Mouse (Mus musculus) urinary bladder, postnatal 10 days (tissue): Measurements from ENCODE around the gene Lmbr1.
A peak's percentile ranks its signal among the peaks of the same experiment; 100 is the strongest.
"Not testable (repeated sequence)": the region's sequence is repeated elsewhere in the genome, so short reads cannot be mapped to it uniquely, and the experiment has no call there.

ENCODE experiments used
- DNase-seq: peaks from one replicate; pipeline ENCODE4 v3.0.0; 2022; ENCODE audit warnings: low spot score

The Lmbr1 gene

DNA sequence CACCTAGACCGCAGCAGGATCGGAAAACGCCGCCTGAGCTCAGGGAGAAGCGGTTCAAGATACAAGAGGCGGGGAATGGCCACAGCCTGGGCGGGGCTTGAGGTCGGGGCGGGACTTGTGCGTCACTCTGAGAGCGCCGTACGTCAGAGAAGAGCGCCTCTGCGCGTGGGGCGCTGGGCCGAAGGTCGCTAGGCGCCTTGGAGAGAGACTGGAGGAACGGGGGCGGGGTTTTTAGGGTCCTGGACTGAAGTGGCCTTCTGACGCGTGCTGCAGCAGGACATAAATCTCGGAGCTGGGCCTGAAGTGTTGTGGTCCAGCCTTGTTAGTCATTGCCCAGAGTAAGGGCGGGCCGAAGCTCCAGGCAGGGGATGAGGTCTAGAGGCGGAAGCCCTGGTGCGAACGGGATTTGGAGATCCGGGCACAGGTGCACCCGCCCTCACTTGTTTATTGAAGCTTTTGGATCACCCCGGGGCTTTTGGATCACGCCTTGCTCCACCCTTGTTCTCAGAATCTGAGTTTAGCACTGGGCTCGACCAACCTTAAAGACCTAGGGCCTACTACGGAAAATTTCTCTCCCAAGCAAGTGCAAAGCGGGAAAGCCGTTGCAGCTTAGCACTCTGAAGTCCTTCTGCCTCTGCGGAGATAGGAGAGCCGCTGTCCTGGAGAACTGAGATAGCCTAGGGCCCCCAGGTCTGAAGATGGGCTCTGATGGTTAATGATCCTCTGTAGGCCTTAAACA, at the start of gene Lmbr1:
Lmbr1 (minus strand) TSS at position 93 of the 739 bp plus-strand sequence.
- DNase-seq, result peak; percentile 83

DNA sequence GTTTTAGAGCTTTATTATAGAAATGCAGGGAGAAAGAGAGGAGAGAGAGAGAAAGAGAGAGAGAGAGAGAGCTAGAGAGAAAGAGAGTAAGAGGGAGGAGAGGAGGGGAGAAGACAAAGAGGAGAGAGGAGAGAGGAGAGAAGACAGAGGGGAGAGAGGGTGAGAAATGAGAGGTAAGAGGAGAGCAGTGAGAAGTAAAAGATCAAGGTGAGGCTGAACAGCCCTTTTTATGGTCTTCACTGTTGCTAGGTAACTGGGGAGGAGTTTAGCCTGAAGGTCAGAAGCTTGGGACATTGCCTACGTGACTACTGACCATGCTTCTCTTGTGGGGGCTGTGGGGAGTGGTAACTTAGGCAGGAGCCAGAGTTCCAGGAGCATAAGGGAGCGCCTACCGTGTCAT, 45.1 kb upstream of the Lmbr1 start:
- DNase-seq, result not testable (repeated sequence)

DNA sequence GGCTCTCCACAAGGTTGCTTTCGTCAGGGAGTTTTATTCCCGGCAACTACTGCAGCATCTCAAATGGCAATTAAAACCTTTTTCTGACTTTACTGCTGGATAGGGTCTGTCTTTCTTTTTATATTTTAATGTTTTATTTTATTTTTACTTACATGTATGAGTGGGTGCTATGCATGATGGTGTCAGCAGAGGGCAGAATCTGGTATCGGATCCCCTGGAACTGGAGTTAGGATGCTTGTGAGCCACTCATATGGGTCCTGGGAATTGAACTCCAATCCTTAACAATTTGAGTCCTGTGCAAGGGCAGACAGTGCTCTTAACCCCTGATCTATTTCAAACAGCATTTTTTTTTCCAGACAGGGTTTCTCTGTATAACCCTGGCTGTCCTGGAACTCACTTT, 34.9 kb upstream of the Lmbr1 start:
- DNase-seq, result no peak

DNA sequence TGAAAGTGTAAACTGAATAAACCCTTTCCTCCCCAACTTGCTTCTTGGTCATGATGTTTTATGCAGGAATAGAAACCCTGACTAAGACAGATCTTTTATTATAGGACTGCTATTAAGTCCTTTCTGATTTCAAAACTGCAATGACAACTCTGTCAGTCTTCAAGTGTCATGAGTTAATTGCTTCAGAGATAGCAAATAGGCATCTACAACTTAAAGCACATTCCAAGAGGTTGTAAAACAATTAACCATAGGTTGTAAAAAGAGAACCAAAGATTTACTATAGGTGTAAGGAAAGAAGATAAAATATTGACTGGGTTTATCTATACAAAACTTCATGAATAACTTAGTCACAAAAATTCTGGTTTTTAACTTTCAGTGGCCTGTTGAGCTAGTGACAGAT, 32.7 kb upstream of the Lmbr1 start:
- no peak for DNase-seq

DNA sequence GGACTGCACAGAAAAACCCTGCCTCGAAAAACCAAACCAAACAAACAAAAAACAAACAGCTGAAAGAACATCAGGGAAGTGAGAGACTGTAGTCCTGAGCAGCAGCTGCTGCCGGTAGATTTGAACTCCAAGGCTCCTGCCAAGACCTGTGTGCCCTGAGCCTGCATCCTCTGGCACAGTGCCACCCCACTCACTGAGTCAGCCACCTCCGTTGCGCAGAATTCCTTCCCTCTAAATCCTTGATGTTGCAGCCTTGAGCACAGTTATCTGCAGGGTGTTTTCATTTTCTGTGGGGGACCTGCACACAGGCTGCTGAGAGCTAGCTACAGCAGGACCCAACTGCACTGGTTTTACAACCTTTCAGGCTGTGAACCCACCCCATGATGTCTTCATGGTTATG, 20.2 kb upstream of the Lmbr1 start:
- DNase-seq, result no peak

DNA sequence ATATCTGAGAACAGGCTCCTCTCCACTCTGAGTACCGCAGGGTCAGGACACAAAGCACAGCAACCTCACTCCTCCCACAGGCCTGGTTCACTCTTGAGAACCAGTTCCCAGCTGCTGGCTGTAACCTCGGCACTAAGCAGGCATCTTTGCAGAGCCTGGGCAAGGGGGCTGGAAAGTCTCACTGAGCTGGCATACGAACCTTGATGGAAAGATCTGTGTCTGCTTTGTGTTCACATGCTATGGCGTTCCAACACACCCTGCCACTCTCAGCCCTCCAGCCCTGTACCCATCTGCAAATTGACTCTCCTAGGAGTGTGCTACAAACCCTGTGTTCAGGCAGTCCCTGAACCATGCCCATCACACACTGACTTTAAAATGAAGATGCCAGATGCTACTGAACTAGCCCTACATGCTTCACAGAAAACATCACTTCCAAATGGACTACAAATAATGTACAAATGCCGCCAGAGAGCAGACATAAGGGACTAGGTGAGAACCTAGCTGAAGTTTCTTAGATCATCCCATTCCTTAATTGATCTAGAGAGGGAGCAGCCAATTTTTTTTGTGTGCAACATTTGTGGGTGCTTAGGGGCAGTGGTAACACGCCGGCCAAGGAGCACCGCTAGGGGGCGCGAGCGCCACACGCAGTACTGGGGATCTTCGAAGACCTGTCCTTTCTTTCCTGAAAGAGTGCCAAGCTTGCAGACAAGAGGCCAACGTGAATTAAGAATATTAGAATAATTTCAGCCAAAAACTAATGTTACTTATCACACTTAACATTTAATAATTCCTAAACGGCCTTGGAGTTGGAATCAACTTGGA, 11.0 kb upstream of the Lmbr1 start:
- peak; percentile 70 for DNase-seq

DNA sequence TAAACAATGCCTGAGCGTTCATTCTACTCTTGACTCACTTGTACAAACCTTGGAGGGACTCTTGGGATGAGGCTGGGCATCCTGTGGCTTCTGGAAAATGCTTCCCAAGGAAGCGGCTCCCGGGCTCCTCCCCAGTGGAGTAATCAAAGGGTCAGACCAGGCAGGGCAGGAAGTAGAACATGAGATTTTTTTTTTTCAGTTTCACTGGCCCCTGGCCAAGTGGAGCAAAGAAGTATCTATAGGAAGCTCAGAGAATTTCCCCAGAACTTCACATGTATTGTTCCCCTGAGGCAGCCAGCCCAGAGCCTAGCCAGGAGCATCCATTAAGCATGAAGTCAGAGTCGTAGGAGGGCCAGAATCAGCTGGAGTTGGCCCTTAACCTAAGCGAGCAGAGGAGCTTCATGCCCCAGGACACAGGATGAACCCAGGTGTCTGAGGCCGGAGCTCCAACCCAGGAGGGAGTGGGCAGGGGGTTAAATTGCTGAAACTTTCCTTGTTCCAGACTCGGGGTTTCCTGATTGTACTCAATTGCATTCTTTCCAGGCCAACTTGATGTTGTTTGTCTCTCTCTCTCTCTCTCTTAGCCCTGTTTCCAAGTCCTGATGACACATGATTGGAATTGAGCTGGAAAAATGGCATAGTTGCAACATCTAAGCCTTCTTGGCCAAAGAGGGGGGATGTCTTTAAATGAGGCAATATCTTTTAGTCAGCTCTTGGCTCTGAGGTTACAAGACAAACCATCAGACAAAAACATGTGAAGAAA, 10.2 kb upstream of the Lmbr1 start:
- no peak for DNase-seq

DNA sequence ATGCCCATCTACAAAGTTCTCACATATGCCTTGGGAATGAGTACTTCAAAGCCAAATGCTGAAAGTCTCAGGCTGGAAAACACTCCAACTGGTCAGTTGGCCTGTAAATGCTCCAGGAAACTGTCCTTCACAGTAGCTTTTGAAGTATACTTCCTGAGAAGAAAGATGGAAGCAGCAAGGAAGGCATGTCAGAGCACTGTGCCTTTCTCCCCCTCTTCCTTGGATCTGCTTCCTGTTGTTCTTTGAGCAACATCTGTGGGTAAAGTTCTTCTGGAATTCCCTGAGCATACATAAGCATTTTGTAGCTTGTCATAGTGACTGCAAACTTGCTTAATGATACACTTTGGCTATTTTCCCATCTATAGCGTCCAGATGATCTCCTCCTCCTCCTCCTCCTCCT, 9.4 kb upstream of the Lmbr1 start:
- no peak for DNase-seq

DNA sequence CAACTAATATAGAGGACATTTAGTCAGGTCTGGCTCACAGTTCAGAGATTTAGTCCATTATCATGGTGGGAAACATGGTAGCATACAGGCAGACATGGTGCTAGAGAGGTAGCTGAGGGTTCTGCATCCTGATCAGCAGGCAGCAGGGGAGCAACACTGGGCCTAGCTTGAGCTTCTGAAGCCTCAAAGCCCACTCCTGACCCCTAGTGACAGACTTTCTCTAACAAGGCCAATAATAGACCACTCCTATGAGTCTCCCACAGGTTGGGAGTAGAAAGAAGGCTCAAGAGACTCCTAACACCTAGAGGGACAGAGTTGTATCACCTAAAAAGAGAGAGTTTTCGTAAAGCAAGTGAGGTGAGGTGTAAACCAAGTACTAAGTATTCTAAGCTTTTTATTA, 4.6 kb upstream of the Lmbr1 start:
- DNase-seq, result no peak

DNA sequence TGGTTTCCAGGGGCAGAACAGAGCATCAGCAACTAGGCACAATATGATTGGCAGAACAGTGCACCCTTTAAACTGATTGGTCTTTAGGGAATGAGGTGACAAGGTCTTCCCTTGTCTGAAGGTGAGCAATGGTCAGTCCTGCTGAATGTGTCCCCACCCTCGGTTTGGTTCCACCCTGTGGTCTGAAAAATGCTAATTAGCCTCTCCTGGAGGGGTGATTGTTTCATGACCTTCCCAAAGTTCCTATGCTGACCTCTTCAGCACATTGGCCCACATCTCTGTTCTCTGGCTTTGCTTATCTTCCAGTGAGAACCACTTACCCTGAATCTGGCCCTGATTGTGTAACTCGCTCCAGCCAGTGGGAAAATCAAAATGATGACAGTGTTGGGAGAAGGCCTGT, 1.9 kb upstream of the Lmbr1 start:
- DNase-seq, result no peak

DNA sequence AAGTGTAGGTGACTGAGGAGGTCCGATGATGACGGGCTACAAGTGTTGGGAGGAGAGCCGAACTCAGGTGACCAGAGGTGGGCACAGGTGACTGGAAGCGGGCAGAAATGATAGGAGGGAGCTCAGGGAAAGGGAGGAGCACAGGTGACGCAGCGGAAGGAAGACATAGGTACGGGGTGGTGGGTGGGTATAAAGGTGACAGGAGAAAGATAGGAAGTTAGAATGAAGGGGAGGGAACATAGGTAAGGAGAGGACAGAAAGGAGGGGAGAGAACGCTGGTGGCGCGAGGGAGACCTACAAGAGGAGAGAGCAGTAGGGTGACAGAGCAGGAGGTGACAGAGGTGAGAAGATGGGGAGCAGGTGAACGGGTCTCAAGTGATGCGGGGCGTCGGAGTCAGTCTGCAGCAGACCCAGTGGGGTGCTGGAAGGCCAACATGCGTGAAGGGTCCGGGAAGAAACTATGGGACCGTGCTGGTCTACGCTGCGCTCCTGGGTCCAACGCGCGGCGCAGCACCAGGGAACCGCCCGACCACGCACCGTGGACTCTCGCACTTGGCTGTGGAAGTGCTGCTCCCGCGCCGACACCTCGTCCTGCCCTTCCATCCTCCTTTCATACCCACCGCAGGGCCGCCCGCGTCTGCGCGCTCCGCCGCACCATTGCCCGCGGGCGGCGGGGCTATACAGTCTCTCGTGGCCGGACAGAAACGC, 446 bp downstream of the Lmbr1 start:
- no peak for DNase-seq

DNA sequence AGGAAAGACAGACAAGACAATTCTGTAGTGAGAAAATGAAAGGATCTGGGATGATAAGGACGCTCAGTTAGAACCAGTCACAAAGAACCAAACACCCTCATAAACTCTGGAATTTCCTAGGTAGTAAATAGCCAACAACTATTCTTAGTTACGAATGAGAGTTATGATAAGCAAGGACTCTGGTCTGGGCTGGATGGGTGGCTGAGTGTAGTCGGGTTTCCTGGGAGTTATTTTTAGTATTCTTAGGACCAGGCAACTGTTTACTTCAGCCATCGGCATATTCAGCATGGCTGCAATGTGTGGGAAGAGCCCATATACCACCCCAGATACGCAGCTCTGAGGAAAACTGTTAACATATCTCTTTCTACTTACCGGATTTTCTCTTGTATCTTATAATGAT, 14.7 kb downstream of the Lmbr1 start:
- no peak for DNase-seq

DNA sequence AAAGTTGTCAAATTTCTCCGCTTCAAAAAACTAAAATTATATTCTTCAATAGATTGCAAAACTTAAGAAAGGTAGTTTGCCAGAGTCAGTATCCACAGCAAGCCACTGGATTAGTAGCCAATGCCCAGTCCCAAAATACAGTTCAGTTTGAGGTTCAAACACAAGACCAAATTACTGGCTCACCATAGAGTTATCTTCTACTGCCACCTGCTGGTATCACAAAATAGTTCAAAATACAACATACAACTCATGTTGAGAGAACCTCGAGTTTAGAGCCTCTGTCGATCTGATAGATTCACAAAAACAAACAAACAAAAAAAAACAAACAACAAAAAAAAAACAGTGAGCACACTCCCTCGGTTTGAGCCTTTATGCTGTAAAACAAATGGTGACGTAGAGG, 42.4 kb downstream of the Lmbr1 start:
- no peak for DNase-seq

DNA sequence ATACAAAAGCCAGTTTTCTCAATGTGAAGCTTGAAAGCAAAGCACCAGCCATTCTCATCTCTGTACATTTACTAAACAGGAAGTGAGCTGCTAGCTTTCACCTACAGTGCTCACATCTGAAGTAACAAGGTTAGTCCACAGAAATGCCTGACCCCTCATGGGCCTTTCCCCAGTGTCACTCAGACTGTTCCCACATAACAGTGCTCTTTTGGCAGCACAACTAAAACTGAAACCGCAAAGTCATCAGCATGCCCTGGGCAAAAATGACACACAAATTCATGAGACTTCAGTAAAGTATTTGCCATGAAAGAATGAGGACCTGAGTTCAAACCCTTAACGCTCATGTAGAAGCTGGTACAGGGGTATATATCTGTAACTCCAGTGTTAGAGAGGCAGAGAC, 55.7 kb downstream of the Lmbr1 start:
- DNase-seq, result no peak

DNA sequence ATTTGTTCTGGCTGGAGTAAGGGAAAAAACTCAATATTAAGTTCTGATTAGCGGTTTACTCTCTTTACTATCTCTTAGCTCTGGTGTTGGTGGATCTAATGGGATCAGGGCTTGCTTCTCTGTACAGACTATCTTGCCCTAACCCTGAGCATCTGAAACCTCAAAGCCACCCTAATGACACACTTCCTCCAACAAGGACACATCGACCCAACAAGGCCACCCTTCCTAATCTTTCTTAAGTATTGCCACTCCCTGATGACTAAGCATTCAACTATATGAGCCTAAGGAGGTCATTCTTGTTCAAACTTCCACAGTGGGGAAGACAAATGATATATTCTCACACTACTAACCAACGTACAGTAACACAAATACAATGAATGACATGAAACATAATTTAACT, 69.0 kb downstream of the Lmbr1 start:
- DNase-seq, result no peak

DNA sequence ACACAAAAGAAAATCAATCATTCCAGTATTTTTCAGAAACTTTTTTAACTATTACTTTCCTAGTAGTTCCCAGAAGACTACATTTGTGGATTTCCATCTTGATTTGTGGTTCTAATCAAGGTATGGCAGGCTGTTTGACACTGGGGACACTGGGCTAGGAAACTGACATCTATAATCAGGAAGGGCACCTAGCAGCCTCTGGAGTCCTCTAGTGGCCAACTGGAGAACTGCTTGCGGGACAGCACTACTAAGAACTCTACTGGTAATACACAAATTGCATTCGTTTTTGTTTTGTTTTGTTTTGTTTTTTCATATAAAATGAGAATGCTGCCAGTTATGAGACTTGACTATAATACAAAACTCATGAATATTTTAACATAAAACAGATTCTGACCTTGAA, 85.0 kb downstream of the Lmbr1 start:
- peak; percentile 26 for DNase-seq

DNA sequence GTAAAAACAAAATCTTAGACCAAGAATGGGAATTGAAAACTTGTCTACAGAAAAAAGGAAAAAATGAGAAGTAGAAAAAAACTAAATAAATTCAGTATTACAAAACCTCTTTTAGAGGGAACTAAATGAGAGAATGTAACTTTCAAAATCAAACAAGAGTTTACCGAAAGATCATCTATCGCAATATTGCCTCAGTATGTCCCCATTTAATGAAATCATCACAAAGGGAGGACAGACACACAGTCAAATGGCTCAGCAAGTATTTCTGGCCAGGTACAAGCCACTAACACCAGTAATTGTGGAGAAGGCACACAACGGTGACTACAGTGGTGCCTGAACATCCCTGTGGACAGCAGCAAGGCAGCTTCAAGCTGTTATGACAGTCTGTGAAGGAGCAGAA, 88.1 kb downstream of the Lmbr1 start:
- no peak for DNase-seq

DNA sequence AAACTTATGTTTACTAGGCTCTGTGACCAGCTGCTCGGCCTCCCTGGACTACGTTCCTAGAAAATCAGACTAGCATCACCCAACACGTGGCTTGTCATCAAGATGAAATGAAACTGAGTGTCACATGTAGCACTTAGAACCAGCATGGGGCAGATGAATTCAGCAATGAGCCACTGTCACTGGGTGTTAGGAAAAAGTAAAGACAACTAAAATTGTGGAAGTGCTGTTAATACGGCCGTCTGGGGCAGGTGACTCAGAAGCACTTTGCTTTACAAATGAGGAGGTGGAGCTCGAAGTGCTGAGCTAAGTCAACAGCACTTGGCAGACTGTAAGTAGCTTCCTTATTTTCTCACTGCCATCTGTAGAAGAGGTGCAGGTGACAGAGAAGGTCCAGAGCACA, 88.5 kb downstream of the Lmbr1 start:
- DNase-seq, result no peak

DNA sequence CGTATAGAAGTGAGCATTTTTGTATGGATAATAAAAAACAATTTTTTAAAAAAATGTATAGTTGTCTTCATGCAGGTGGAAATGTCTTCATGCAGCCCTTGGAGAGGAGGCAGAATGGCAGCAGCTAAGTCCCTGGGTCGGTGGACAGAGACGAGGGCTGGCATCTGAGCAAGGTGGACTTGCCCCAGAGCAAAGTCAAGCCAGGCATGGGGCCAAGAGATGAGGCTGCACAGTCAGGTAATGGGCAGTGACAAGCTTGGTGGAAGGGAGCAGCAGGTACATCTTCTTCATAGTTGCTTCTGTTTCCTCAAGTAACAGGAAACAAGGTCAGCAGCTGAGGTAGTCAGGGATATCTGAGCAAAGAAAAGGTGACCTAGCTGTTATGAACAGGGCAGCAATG, 97.1 kb downstream of the Lmbr1 start:
- no peak for DNase-seq

DNA sequence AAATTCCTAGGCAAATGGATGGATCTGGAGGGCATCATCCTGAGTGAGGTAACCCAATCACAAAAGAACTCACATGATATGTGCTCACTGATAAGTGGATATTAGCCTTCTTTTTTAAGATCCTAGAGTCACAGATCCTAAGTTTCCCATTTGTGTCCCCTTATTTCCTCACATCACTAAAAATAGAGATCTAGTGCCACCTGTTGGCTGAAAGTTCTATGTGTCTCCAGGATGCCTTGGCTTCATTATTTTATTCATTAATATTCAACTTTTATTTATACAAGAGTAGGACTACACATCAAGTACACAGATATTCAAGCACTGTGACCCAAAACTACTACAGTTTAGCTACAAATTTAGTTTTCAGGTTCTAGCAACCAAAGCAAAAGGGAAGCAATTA, 103.4 kb downstream of the Lmbr1 start:
- DNase-seq, result no peak

DNA sequence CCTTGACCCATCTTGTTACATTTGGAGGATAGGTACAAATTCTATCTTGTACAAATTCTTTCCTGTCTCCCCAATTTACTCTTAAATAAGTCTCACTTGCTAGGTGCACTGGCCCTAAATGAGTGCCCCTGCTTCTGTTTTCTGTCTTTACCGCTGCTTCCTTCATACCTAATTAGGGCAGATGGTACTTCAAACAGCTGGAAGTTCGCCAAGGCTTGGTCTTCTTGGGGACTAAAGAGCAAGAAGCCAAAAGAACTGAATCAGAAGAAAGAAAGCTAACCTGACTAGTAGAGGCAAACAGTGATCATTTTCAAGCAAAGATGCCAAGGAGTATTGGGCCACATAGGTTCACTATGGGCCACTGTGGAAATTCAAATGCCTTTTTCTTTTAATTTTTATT, 104.8 kb downstream of the Lmbr1 start:
- DNase-seq, result no peak

DNA sequence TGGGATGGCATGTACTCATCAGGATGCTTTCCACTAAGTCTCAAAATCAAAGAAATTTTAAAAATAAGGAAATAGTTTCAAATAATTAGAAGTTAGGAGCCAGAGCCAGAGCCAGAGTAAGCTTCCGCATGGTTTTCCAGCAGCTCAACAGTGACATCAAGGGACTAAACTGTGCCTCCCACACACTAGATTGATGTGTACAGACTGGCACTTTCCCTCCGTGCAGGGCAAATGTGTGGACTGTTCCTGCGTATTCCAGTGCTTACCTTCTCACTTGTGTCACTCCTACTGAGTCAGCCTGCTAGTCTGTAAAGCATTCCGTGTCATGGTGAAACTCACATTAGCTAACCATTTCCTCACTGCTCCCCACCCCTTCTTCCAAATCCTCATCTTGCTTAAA, 107.3 kb downstream of the Lmbr1 start:
- no peak for DNase-seq
